Mouse (Mus musculus) left cerebral cortex, postnatal 36 days (tissue): ENCODE measurements around the gene Hpf1. TPM values are rescaled to one million over a fixed set of nuclear protein-coding genes. Genes with fewer than 3 reads are reported as not detected.

ENCODE experiments used
- DNase-seq, 2 experiments: peaks; one replicate each; pipeline ENCODE4 v3.0.0; 2021 to 2022; ENCODE audit warnings: low spot score in 2 of 2, mixed read lengths in 1 of 2
- intact Hi-C: fragments of 180-260 bp; cut with DNase I; formaldehyde crosslinking; loops from one replicate; pipeline ENCODE4 v1.15.1; 2025
- total RNA-seq, 2 experiments: library from RNA; stranded (reverse); gene quantifications; 2 replicates each; pipeline ENCODE4 v1.2.3; 2021

Hpf1 gene
- total RNA-seq, 2 experiments from 2014 or later, result 48.4 to 50.4 TPM

DNA sequence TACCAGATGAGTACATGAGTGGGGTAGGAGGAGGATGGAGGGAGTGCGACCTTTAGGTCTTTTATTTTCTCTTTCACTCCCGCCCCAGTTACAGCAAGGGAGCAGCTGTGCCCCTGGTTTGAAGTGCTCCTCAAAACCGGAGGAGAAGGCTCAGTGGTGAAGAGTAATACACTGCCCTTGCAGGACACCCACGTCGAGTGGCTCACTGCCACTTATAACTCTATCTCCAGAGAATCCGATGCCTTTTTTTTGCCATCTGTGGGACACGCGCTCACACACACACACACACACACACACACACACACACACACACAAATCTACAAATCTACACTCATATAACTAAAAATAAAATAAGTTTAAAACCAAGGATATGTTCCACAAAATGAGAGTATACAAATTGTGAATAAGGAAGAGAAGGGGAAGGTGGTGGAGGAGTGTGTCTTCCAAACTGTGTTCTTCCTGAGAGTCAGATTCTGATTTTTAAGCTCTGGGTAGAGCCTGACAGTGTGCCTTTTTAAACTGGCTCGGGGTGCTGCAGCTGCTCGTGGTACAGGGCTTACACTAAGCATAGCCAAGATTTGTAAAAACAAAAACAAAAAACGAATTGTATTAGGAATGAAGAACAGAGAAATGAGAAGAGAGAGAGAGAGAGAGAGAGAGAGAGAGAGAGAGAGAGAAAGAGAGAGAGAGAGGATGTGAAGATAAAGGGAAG lies 931 bp upstream of the Hpf1 start:
- intact Hi-C loops, result no loop called here
- no peak for DNase-seq

DNA sequence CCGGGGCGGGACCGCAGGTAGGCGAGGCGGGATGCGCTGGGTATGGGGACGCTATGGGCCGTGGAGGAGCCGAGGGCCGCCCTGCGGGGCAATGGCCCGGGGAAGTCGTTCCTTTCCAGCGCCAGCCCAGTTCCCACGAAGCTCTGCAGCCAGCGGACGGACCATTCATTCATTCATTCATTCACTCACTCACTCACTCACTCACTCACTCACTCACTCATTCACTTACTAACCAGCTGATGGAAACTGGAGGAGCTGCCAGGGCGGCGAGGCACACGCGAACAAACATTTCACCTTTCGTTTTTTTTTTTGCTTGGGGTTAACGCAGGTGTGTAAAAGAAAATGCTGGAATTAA lies 279 bp downstream of the Hpf1 start:
- DNase-seq, result no peak
- intact Hi-C loops, result loop anchor here (5.0 kb wide), 1 partner anchor 92 kb away; the partner anchor contains the start of gene Clcn3

DNA sequence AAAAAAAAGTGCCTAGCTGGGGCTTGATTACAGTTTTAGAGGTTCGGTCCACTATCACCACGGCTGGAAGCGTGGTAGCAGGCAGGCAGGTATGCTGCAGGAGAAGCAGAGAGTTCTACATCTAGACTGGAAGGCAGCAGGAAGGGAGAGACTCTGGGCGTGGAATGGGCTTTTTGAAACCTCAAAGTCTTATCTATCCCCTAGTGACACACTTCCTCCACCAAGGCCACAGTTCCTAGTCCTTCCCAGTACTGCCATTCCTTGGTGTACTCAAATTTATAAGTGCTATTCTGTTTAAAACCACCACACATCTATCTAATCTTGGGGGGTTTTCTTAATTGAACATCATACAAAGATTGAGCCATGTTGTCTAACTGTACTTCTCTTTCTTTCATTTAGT lies 1.5 kb downstream of the Hpf1 start:
- DNase-seq, result no peak
- intact Hi-C loops, result loop anchor here (5.0 kb wide), 1 partner anchor 91 kb away; the partner anchor contains the start of gene Clcn3

DNA sequence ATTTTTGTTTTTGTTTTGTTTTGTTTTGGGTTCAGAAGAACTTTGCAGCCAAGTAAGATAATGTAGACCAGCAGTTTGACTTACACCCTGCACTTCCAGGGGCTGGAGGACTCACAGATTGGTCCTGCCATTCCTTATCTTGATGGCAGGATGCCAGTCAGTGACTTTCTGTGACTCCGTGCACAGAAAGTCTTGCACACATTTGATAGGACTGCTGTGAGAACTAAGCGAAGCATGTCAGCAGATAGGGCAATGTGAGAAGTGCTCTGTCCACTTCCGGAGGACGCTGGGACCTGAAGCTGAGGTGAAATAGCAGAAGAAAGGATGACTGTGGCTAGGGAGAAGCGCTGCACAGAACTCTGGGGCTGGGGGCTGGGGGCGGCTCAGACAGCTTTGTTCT lies 5.7 kb downstream of the Hpf1 start:
- intact Hi-C loops, result no loop called here
- no peak for DNase-seq

DNA sequence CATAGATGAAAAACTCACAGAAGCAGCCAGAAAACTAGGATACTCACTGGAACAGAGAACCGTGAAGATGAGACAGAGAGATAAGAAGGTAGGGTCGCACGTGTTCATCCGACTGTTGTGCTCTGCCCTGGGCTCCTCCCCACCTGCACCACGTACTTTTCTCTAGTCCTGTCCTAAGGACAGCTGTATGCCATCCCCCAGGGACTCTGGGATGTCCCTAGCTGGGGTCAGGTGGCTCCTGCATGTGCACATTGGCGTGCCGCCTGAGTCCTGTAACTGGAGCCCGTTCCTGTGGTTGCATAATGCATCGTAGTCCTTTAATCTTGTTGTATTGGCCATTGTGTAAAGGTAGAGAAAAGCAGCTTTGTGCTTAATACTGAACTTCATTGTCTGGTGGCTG lies 9.9 kb downstream of the Hpf1 start:
- intact Hi-C loops, result no loop called here
- no peak for DNase-seq

DNA sequence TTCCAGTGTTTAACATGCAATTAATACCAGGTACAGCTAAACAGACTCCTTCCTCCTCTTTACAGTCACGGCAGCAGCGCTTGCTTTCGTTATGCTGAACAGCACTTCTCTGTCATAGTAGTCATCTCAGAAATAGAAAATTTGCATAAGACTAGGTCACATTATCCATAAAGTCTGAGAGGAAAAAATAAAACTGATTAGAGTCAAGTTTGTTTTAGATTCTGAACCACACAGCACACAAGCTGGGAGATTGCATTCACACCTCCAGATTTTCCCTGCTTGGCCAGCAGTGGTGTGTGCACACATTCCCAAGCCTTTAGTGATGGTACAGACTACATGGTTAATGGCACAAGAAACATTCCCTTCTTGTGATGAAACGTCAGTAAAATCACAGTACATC lies 21.9 kb downstream of the Hpf1 start:
- intact Hi-C loops, result no loop called here
- no peak for DNase-seq

DNA sequence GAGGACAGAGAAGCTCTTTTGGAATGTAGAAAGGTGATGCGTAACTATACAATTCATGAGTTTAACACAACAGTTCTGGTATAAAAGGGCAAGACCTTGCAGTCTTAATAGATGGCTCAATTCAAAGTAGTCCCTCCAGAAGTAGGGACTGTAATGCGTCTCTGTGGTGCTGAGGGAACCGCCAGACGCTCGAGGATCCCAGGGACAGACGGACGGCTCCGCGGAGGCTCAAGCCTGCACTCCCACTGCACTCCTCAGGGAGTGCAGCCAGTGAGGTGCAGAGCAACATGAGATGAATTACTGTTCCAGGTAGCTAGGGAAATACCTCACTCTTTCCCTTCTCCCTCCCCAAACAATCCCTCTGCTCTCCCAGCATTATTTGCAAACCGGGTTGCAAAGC lies 22.3 kb downstream of the Hpf1 start:
- intact Hi-C loops, result no loop called here
- DNase-seq, result no peak

DNA sequence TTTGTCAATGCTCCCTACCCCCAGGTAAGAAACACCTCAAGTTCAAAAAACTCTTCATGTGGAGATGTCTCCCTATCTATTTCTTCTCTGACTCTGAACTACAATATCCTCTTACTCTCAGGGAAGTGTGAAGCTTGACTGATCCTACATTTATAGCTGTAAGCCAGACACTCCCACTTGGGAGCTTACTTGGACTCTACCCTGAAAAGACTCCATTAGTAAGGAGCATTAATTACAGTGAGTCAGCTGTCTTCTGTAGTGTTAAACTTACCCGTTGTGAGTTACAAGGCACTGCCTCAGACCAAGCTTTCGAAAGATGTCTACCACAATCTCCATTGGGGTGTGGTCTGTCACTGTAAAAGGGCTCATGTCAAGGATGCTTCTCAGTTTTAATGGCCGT lies 28.9 kb downstream of the Hpf1 start:
- intact Hi-C loops, result no loop called here
- DNase-seq, result no peak

DNA sequence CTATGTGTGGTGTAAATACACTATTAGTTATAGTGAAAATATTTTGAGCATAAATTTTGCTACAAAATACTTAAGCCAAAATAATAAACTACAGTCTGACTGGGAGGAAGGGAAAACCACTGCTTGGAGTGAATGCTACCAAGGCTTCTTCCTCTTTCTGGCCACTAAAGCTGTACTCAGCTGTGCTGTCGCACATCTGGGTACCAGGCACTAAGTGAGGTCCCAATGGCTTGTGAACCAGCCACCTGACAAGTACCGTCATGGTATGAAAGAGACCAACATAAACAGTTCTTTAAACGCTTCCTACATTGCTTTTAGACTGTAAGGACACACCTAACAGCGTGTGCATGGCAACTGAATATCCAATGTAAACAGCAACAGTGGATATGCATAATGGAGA lies 30.0 kb downstream of the Hpf1 start:
- no peak for DNase-seq
- intact Hi-C loops, result no loop called here

DNA sequence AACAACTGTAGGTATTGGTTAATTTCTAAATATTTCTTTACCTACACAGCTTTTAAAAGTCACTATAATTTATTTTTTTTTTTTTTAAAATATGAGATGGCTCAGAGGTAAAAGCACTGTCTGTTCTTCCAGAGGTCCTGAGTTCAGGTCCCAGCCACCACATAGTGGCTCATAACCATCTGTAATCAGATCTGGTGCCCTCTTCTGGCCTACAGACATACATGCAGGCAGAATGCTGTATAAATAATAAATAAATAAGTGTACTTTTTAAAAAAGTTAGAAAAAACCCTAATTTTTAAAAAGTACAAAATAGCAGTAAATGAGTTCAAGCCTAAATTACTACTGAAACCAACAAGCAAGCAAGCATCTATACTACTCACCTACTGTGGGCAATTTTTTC lies 43.4 kb downstream of the Hpf1 start:
- no peak for DNase-seq
- intact Hi-C loops, result no loop called here

DNA sequence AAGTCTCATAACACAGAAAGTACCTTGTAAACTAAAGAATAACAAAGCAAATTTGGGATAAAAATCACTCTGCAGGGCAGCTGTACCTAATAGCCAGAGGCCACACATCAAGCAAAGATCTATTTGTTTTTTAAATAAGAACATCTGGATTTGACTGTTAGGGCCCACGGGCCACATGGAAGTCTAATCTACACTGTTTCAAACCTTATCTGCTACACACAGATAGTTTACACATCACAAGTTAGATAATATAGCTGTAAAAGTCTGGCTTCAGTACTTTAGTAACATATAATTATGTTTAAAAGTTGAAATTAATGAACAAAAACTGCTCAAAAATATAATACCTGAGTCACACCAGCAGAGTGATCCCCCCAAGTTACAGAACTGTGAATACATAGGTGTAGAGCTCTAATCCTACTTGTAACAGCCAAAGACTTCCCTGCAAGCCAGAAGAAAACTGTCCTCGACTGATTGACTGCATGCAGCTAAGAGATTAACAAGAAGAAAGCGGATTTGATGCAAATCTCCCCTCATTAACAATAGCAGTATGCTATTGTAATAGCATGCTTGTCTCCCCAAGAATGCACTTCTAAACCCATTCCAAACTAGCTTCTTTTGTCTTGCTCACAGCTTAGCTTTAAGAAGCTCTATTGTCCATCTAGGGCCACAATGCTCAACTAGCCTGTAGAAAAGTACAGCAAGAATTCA lies 48.7 kb downstream of the Hpf1 start:
- DNase-seq, result no peak
- intact Hi-C loops, result no loop called here

DNA sequence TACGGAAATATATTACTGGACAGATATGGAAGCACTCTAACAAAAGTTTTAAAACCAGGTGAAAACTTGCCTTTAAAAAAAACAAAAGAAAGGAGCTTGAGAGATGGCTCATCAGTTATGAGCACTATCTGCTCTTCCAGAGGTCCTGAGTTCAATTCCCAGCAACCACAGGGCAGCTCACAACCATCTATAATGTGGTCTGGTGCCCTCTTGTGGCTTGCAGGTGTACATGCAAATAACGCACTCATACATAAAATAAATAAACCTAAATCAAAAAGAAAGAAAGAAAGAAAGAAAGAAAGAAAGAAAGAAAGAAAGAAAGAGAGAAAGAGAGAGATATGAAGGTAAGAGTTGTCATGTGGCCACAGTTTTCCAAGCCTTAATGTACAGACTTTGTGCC lies 52.6 kb downstream of the Hpf1 start:
- intact Hi-C loops, result no loop called here
- DNase-seq, result no peak

DNA sequence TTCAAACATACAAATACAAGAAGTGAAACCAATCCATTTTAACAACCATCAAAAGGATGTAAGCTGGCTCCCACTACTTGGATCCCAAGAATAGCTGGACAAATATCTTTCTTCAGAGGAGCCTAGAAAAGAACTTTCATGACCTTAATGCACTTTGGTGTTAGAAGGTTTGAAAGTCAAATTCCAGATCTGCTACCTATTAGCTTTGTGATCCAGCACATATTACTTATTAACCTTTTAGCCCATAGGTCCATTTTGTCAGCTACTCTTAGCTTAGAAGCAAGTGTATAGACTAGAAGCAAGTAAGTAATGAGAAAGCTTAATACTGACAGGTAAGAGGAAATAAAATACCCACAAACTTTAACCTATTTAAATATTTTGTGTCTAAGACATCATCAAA lies 57.3 kb downstream of the Hpf1 start:
- intact Hi-C loops, result no loop called here
- no peak for DNase-seq

DNA sequence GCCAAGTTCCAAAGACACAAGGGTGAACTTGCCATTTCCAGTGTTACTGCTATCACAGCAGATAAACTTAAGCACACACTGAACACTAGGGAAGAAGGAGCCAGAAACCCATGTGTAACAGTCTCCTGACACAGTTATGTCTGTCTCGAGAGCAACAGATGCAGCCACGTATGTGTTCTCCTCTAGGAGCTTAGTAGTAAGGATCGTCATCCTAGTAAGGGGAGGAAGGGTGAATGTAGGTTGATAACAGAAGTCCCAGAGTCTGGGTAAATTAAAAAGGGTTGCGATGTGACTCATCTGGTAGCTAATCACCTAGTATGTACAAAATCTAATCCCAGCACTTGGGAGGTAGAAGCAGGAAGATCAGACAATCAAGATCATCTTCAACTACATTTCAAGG lies 59.6 kb downstream of the Hpf1 start:
- intact Hi-C loops, result loop anchor here (10.0 kb wide), 1 partner anchor 315 kb away; the partner anchor contains the start of gene Mfap3l
- DNase-seq, result no peak

DNA sequence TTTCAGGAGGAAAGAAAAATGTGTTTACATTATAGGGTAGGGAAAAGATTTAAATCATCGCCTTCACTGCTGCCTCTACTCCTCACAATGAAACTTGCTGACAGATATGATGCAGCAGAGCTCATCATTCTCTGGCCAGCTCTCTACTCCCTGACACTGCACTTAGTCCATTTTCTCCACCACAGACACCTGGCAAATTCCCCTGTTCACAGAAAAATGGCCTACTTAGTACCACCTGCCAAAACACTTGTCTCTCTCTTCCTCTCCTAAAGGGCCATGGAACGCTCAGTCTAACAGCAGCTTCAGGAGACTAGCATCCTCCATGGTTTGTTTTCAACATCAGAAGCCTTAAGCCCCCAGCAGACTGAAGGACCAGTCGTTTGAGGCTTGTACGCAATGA lies 61.1 kb downstream of the Hpf1 start:
- intact Hi-C loops, result loop anchor here (10.0 kb wide), 1 partner anchor 316 kb away; the partner anchor contains the start of gene Mfap3l
- DNase-seq, result no peak

DNA sequence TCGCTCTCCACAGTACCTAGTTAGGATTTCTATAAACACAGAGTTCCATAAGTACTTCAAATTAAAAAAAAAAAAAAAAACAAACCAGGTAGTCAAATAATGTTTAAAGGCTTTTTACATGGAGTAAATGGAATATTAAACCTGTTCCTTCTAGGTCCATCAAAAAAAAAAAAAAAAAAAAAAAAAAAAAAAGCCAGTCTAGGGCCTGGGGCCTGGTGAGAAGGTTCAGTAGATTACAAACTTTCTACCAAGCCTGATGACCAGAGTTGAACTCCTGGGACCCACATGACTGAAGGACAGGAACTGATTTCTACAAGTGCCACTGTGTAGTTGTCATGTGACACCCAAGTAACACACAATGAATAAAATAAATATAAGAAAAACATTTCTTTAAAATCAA lies 61.5 kb downstream of the Hpf1 start:
- no peak for DNase-seq

DNA sequence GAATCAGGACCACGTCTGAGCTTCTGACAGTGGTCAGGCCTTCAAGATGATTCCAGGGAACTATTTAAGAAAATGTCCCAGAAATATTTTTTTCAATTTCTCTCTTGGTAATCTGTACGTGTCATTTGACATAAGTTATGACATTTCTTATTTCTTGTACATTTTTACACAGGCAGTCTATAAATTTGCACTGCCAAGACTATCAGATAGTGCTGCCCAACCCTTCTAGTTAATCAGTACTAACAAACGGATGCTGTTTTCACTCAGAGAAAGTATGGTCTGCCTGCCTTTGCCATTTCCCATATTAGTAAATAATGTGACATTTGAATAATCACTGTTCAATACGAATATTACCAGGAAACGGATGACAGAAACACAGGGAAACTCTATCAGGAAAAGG lies 62.6 kb downstream of the Hpf1 start:
- DNase-seq, result no peak
- intact Hi-C loops, result loop anchor here (10.0 kb wide), 1 partner anchor 318 kb away; the partner anchor contains the start of gene Mfap3l

More for the DNA sequence above, 61.5 kb downstream of the Hpf1 start:
- intact Hi-C loops, result loop anchor here (10.0 kb wide), 1 partner anchor 317 kb away; the partner anchor contains the start of gene Mfap3l

DNA sequence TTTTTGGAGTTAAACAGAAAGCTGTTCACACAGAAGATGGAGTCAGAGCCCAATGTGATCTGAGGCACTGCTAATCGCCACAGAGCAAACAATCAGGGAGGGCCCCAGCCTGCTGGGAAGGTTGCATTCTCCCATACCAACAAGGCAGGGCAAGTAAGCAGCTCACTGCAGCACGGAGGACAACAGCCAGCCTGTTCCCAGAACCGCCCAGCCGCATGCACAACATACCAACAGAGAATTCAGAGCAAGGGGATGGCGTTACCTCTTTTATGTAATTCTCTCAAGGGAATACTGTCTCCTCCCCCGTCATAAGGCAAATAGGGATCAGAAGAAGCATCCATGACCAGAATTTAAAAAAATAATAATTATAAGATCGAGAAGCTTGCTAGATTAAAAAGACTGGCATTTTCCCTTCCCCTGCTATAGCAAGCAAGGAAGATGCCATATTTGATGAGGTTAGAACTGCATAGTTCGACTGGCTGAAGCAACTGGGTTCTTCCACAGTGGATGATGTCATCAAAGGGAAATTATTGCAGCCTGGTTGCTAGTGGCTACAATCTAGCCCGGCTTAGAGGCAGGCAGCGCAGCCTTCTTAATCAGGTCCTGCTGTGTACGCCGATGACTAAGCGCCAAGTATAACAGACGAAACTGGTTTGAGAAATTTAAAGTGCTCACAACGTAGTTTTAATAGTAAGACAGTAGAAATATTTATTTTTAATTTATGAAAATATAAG lies 64.2 kb downstream of the Hpf1 start:
- peak; percentile 69 to 73 for DNase-seq
- intact Hi-C loops, result loop anchor here (10.0 kb wide), 1 partner anchor 320 kb away; the partner anchor contains the start of gene Mfap3l

DNA sequence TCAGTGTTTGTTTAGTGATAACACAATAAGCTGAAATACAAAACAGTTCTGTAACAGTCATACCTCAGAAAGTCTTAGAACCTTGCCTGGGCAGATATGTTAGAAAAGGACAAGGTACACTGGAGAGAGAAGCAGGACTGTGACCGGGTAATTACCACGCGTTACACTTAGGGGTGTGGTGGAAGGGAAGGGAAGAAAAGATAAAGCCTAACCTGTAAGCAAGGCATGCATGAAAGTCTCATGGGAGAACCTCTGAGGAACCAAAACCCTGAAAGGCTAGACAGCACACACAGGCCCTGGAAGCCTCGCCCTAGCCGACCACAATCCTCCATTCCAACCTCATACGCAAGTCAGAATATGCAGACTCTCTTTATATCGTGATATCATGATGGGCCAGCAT lies 66.6 kb downstream of the Hpf1 start:
- DNase-seq, result no peak
- intact Hi-C loops, result loop anchor here (10.0 kb wide), 1 partner anchor 322 kb away; the partner anchor contains the start of gene Mfap3l
